Mouse (Mus musculus) cerebellum, adult 2 months (tissue): Measurements from ENCODE around the gene Smg6. TPM values are rescaled to one million over a fixed set of nuclear protein-coding genes. Genes with fewer than 3 reads are reported as not detected.

Experiments
- DNase-seq, 2 experiments: peaks; one replicate each; pipeline ENCODE4 v3.0.0; 2021
- H3K27ac ChIP-seq: fragments of 200-500 bp; 2 replicates; pipeline ENCODE4 v1.5.1; 2012; ENCODE audit warnings: low read length, control low read depth, inconsistent platforms; ENCODE audit not compliant: insufficient read depth
- H3K27me3 ChIP-seq: fragments of 200-500 bp; 2 replicates; pipeline ENCODE4 v1.6.1; 2012; ENCODE audit warnings: inconsistent platforms, mild to moderate bottlenecking, low read length, moderate library complexity; ENCODE audit not compliant: control insufficient read depth, insufficient read depth
- H3K4me1 ChIP-seq: fragments of 200-500 bp; 2 replicates; pipeline ENCODE4 v1.6.1; 2011; ENCODE audit warnings: low read length; ENCODE audit not compliant: control insufficient read depth, insufficient read depth
- H3K4me3 ChIP-seq: fragments of 200-500 bp; replicated peaks from 2 replicates; pipeline ENCODE3; 2011; ENCODE audit warnings: mild to moderate bottlenecking, low read depth, low read length, control low read depth; ENCODE audit not compliant: insufficient read depth
- CTCF ChIP-seq: fragments of 200-500 bp; IDR thresholded peaks from 2 replicates; pipeline ENCODE4 v1.5.1; 2011; ENCODE audit warnings: low read depth, mild to moderate bottlenecking, control low read depth, low read length, moderate library complexity, borderline replicate concordance; ENCODE audit not compliant: insufficient read depth
- POLR2A ChIP-seq: fragments of 200-500 bp; IDR thresholded peaks from 2 replicates; pipeline ENCODE4 v1.6.1; 2011; ENCODE audit warnings: low read length, control low read depth, borderline replicate concordance; ENCODE audit not compliant: insufficient read depth
- WGBS: fragments of 180-500 bp; shearing (Covaris S2); methylation state at CpG from one replicate; pipeline ENCODE4 v1.1.7; 2018; 5-methylcytosine and 5-hydroxymethylcytosine counted together
- polyA plus RNA-seq: library from polyadenylated mRNA; depleted of rRNA; stranded (reverse); fragments of >200 nt; gene quantifications from 2 replicates; pipeline ENCODE4 v1.2.3, GENCODE M21; 2012

The Smg6 gene
- polyA plus RNA-seq, 1 experiment, result 31.1 TPM

DNA sequence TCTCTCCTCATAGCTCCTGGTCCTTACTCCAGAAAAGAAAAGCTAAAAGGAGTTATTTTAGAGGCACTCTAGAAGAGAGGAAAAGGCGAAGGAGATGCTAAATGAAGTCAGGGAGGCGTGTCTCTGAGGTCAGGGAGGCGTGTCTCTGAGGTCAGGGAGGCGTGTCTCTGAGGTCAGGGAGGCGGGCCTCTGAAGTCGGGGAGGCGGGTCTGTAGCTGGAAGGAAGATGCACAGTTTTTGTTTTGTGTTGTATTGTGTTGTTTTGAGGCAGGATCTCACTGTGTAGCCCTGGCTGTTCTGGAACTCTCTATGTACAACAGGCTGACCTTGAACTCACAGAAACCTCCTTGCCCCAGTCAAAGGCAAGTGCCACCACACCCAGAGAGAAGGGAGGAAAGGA lies 272.3 kb downstream of the Smg6 start:
- Histone ChIP-seq H3K27me3 (no peaks in the 10 kb centered on the region), H3K4me1 (peaks cover 57% of the 10 kb centered on the region), H3K27ac (peak overlapping the region; percentile 91), H3K4me3 (no peak overlapping the region)
- no peak for TF ChIP-seq POLR2A
- no peak for TF ChIP-seq CTCF
- 62% methylated on average over 7 of the region's 7 CpGs for WGBS
- DNase-seq, result no peak

DNA sequence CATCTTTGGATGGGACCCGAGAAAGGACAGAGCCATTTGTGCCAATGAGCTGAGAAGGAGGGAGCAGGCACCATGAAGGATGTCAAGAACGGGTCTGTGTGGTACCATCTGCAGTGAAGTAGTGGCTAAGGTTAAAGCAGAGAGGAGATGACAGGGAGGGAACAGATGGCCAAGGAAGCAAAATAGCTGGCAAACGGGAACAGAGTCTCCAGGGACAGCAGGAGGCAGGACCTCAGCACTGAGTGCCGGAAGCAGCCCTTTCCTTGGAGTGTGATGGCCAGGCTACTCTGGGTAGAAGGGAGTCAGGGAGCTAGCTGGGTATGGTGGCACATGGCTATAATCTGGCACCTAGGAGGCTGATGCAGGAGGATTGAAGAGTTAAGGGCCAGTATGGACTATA lies 273.2 kb downstream of the Smg6 start:
- WGBS, result 9% methylated on average over 4 of the region's 4 CpGs
- Histone ChIP-seq H3K4me1 (peaks cover 65% of the 10 kb centered on the region), H3K27ac (peak overlapping the region; percentile 91), H3K27me3 (no peaks in the 10 kb centered on the region), H3K4me3 (no peak overlapping the region)
- no peak for TF ChIP-seq CTCF
- TF ChIP-seq POLR2A, result no peak
- peak; percentile 78 to 88 for DNase-seq

DNA sequence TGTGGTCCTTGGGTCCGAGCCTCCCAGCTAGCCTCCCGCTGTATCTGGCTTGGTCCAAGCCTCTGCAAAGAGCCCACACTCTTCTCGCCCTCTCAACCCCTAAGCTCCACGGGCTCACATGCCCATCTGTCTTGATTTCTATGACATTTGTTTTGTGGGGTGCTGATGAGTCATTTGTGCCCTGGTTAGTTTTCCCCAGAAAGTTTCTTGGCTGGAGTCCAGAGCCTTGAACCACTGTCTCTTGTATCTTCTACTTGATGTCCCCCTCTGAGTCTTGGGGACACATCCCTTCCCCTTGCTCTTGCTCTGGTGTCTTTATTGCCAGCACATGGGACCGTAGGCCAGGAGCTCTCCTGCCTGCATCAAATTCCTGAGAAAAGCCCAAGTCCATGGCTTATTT lies 274.3 kb downstream of the Smg6 start:
- TF ChIP-seq CTCF, result no peak
- TF ChIP-seq POLR2A, result no peak
- Histone ChIP-seq H3K27ac (peak overlapping the region; percentile 48; the same call in 1 of the 2 replicates), H3K27me3 (no peaks in the 10 kb centered on the region), H3K4me1 (peaks cover 74% of the 10 kb centered on the region), H3K4me3 (no peak overlapping the region)
- DNase-seq, result peak in 1 of 2 experiments; percentile 36
- 39% methylated on average over 5 of the region's 5 CpGs for WGBS

DNA sequence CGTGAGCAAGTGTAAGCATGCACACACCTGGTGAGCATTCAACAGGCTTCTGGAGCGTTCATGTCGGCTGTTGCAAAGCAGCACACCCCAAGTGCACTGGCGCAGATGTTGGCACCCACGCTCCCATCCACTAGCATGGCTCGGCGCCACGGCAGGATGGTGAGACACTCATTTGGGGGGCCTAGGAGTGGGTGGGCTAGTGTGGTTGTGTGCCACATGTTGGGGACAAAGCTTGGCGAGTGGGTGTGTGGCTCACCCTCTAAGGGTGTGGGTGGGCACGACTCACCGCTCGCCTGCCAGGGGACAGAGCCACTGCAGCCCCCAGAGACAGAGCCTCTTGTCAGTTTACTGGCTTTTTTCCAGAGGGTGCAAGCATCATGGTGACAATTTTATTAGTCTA lies 275.3 kb downstream of the Smg6 start:
- TF ChIP-seq CTCF (no peak), POLR2A (no peak)
- 0 out of 2 replicates have a peak overlapping the region, but pooled peaks have one; percentile 45 for H3K27ac ChIP-seq
- WGBS, result 48% methylated on average over 12 of the region's 12 CpGs

DNA sequence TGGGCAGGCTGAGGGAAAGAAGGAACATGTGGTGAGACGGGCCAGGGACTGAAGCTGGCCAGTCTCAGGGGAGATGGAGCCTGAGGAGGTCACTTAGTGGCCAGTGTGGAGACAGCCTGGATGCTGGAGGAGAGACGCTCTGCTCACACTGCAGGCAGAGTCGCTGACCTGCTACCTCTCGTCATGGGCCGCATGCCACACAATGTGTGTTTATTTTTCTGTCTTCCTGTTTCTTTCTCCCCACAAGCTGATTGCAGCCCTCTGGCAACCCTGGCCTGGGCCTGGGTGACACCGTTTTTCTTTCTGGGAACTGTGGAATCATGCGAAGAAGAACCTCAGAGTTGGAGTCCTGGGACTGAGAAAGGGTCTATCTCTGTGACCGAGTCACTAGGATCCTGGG lies 276.1 kb downstream of the Smg6 start:
- 29% methylated on average over 8 of the region's 8 CpGs for WGBS

More for the DNA sequence above, 275.3 kb downstream of the Smg6 start:
- peak in 1 of 2 experiments; percentile 37 for DNase-seq
- no peaks in the 10 kb centered on the region for H3K27me3 ChIP-seq
- H3K4me3 ChIP-seq, result no peak overlapping the region
- H3K4me1 ChIP-seq, result peaks cover 82% of the 10 kb centered on the region

DNA sequence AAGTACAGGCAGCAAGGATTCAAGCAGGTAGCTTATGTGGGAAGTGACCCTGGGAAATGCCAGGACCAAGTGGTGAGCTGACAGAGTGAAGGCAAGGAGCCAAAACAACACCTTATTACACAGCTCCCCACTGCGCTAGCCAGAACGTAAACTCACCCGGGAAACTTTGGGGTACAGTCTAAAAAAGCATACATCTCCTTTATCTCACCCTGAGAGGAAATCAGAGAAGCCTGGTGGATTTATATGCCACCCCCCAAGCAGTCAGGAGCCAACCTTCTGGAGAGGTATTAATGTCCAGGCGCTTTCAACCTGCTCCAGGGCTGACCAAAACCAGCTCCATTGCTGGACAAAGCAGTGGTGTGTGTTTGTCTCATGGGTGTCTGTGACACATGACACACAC lies 278.3 kb downstream of the Smg6 start:
- no peak overlapping the region for H3K4me3 ChIP-seq
- peak overlapping the region; percentile 87 for H3K27ac ChIP-seq
- H3K4me1 ChIP-seq, result peaks cover 75% of the 10 kb centered on the region
- H3K27me3 ChIP-seq, result no peaks in the 10 kb centered on the region
- TF ChIP-seq POLR2A, result no peak
- TF ChIP-seq CTCF, result no peak
- WGBS, result 19% methylated on average over 4 of the region's 4 CpGs
- peak; percentile 54 to 59 for DNase-seq

More for the DNA sequence above, 276.1 kb downstream of the Smg6 start:
- no peak overlapping the region for H3K27ac ChIP-seq
- TF ChIP-seq CTCF, result no peak
- no peak overlapping the region for H3K4me3 ChIP-seq
- no peaks in the 10 kb centered on the region for H3K27me3 ChIP-seq
- peak; percentile 43 to 49 for DNase-seq
- peaks cover 86% of the 10 kb centered on the region for H3K4me1 ChIP-seq

GRCm38 (mm10) chr11:75204472-75204871 lies 278.8 kb downstream of the Smg6 start:
- H3K27me3 ChIP-seq, result no peaks in the 10 kb centered on the region
- peak in 1 of 2 experiments; percentile 50 for DNase-seq
- H3K27ac ChIP-seq, result peak overlapping the region; percentile 87
- no peak overlapping the region for H3K4me3 ChIP-seq
- 14% methylated on average over 9 of the region's 9 CpGs for WGBS
- peaks cover 76% of the 10 kb centered on the region for H3K4me1 ChIP-seq
- TF ChIP-seq POLR2A (no peak), CTCF (no peak)

GRCm38 (mm10) chr11:75206347-75206746 lies 280.7 kb downstream of the Smg6 start:
- no peaks in the 10 kb centered on the region for H3K27me3 ChIP-seq
- DNase-seq, result no peak
- 45% methylated on average over 4 of the region's 4 CpGs for WGBS
- TF ChIP-seq POLR2A (no peak), CTCF (no peak)
- H3K4me3 ChIP-seq, result no peak overlapping the region
- H3K4me1 ChIP-seq, result peaks cover 73% of the 10 kb centered on the region
- peak overlapping the region; percentile 74 for H3K27ac ChIP-seq

DNA sequence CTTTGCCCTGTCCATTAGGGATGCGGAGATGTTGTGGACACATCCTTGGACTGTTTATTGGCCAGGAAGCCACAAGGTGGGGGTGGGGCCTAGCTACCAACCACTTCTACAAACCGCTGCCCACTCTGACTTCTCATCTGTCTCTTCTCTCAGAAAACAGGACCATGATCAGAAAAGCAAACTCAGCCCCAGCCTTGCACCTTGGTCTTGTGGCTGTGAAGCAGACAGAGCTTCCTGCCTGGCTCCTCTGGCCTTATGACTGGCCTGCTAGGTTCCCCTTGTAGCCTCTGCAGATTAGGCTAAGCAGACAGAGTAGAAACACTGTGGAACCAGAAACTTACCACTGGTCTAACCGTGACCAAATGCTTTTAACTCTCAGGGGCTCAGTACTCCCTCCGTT lies 283.7 kb downstream of the Smg6 start:
- no peak overlapping the region for H3K4me3 ChIP-seq
- peak in 1 of 2 experiments; percentile 16 for DNase-seq
- H3K4me1 ChIP-seq, result peaks cover 65% of the 10 kb centered on the region
- 72% methylated on average over 4 of the region's 4 CpGs for WGBS
- H3K27me3 ChIP-seq, result no peaks in the 10 kb centered on the region
- H3K27ac ChIP-seq, result peak overlapping the region; percentile 10; the same call in 1 of the 2 replicates
- no peak for TF ChIP-seq CTCF
- no peak for TF ChIP-seq POLR2A
